Mouse (Mus musculus): Measurements from ENCODE around the gene Zfp84.
"Not testable (repeated sequence)": the region's sequence is repeated elsewhere in the genome, so short reads cannot be mapped to it uniquely, and the experiment has no call there.

DNA sequence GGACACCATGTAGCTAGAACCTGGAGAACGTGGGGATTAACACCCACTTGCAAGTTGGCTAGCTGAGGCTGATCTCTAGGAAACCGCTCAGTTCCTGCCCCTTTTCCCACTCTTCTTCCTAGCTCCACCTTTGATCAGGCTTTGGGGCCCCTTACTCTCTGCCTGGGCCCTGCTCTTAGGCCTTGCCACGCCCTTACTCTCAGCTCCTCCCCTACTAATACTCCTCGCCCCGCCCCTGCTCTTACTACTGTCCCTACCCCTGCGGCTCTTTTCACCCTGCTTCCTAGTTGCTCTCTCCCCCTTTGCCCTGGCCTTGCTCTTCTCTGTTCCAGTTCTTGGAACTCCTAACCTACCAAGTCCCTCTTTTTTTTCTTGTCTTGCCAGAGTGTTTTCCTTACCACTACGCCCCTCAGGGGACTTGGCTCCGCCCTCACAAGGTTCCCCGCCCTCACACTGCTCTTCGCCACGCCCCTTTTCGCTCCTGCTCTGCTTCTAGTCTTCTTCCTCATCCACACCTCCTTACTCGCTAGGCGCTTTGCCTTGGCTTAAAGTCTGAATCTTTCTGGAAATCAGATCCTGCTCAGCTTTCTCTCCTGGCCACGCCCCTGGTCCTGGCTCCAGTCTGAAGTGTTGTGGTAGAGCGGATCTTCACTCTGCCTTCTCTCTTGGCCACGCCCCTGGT, 42.8 kb upstream of the Zfp84 start:
- TF ChIP-seq USF1 (IDR thresholded peaks at IDR 0.05; ENCODE audit: low read depth); MYOG (IDR thresholded peaks at IDR 0.05; ENCODE audit: control insufficient read depth, extremely low read depth, insufficient read length); CTCF (IDR thresholded peaks at IDR 0.05; ENCODE audit: control insufficient read depth, insufficient read depth, insufficient read length); CEBPB (IDR thresholded peaks at IDR 0.05; ENCODE audit: low read depth); FOSL1 (IDR thresholded peaks at IDR 0.05; ENCODE audit: insufficient read depth, low read length, poor library complexity, severe bottlenecking); MAX (IDR thresholded peaks at IDR 0.05): not testable (repeated sequence)

All from C2C12 (cell line).